Mouse (Mus musculus) spleen, adult 2 months (tissue): ENCODE measurements around the gene Ugt2b5.

Experiments
- CTCF ChIP-seq: fragments of 200-500 bp; IDR thresholded peaks from 2 replicates; pipeline ENCODE4 v1.5.1; 2011; ENCODE audit warnings: mild to moderate bottlenecking, inconsistent platforms; ENCODE audit not compliant: insufficient read depth, insufficient read length, insufficient replicate concordance; ENCODE audit errors: extremely low read depth
- POLR2A ChIP-seq: fragments of 200-500 bp; IDR thresholded peaks from 2 replicates; pipeline ENCODE4 v1.6.1; 2011; ENCODE audit warnings: low read depth, low read length, inconsistent platforms

DNA sequence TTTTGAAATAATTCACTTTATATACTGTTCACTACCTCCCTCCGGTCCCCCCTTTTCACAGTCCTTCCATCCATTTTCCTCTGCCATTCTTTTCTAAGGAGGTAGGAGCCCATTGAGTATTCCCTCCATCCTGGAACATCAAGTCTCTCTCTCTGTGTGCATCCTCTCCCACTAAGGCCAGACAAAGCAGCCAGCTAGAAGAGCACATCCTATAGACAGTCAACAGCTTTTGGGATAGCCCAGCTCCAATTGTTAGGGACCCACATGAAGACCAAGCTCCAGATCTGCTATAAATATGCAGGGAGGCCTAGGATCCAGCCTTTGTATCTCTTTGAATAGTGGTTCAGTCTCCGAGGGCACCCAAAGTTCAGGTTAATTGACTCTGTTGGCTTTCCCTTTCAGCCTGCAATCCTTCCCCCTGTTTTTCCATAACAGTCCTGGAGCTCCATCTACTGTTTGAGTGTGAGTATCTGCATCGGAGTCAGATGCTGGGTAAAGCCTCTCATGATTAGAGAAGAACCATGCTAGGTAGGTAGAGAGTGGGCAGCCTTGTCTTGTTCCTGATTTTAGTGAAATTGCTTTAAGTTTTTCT, 2.8 kb upstream of the Ugt2b5 start:
- TF ChIP-seq POLR2A = no peak
- no peak for TF ChIP-seq CTCF
